Mouse (Mus musculus): ENCODE results near the gene Slc34a3. TPM values are rescaled to one million over a fixed set of nuclear protein-coding genes. Genes with fewer than 3 reads are reported as not detected.

Gene Slc34a3
- total and polyA plus RNA-seq, 3 experiments = not detected

DNA sequence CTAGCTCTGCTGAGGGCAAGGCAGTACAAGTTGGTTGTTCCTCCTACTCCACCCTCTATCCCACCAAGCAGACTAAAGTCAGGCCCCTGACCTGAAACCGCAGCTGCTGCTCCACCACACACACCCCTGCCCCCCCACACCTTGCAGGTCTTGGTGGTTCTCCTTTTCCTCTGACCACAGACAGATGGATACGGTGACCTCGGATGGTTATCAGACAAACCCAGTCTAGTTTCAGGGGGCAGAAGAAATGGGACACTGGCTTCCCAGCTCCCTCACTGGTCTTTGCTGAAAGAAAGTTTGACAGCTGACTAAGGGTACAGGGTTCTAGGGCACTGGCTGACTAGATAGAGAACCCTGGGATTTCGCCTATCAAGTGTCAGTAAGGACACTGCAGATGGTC, 743 bp downstream of the Slc34a3 start:
- Histone ChIP-seq H3K9ac (ENCODE audit: insufficient read depth, low read depth) (no peak overlapping the region), H3K9me3 (replicated peaks; ENCODE audit: low read length) (no peaks in the 10 kb centered on the region), H3K4me3 (replicated peaks in 1 of 3; ENCODE audit: low read depth in 2 of 3, low read length in 2 of 3, poor library complexity in 1 of 3) (no peak overlapping the region), H3K27ac (ENCODE audit: insufficient read depth, low read depth) (no peak overlapping the region), H3K4me2 (ENCODE audit: insufficient read depth, low read depth, poor library complexity, severe bottlenecking) (no peak overlapping the region), H3K27me3 (replicated peaks) (peaks cover 93% of the 10 kb centered on the region), H3K4me1 (ENCODE audit: control insufficient read depth in 1 of 2, insufficient read depth in 2 of 2) (peaks cover 4 to 10% of the 10 kb centered on the region in 2 experiments), H3K79me2 (replicated peaks; ENCODE audit: control insufficient read depth, extremely low read depth, insufficient read depth, poor library complexity, severe bottlenecking) (no peaks in the 10 kb centered on the region), H3K36me3 (replicated peaks in 1 of 2; ENCODE audit: control insufficient read depth in 1 of 2, insufficient read depth in 1 of 2, low read length in 1 of 2) (no peaks in the 10 kb centered on the region)
- TF ChIP-seq RCOR1 (conservative IDR thresholded peaks at IDR 0.05; ENCODE audit: low read depth, low read length) (no peak), RAD21 (IDR thresholded peaks at IDR 0.05; ENCODE audit: low read depth, low read length) (no peak), CTCF (conservative IDR thresholded peaks at IDR 0.05 in 1 of 2, IDR thresholded peaks at IDR 0.05 in 1 of 2; ENCODE audit: low read depth in 2 of 2, low read length in 2 of 2) (no peak), SIN3A (IDR thresholded peaks at IDR 0.05; ENCODE audit: low read length) (no peak), TBP (conservative IDR thresholded peaks at IDR 0.05; ENCODE audit: low read depth, low read length) (no peak), TCF12 (IDR thresholded peaks at IDR 0.05; ENCODE audit: low read depth, low read length) (no peak), GABPA (IDR thresholded peaks at IDR 0.05; ENCODE audit: insufficient replicate concordance, low read depth, low read length) (no peak), SMC3 (IDR thresholded peaks at IDR 0.05; ENCODE audit: low read depth, low read length) (no peak), ZC3H11A (IDR thresholded peaks at IDR 0.05; ENCODE audit: low read depth, low read length) (no peak)
- dilution Hi-C loops (cut with MboI; ENCODE audit: extremely low pct_ligation_motif_present, extremely low pct_unique_long_range_greater_than_20kb, low sequenced_read_pairs) (no loop called here), in situ Hi-C loops (cut with MboI; ENCODE audit: low pct_ligation_motif_present, low pct_unique_long_range_greater_than_20kb, low sequenced_read_pairs) (no loop called here)
- no peak for DNase-seq (ENCODE audit: extremely low read depth)

DNA sequence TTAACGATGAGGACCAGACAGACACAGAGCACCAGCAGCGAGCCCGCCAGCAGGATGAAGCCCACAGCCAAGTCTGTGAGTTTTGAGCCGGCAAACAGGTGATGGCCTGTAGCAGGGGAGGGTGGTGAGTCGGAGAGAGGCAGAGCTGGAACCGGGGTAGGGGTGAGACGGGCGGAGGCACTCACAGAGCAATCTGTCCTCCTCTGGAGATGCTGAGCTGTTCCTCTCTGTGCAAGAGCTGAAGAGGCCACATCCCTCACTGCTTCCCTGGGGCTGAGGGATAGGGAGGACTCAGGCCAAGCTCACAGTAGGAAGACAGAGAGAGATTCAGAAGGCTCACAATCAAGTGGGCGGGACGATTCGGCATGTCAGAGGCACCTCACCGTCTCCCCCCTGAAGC, 3.1 kb downstream of the Slc34a3 start:
- H3K4me2 ChIP-seq (ENCODE audit: insufficient read depth, low read depth, poor library complexity, severe bottlenecking) = no peak overlapping the region
- no peak overlapping the region for H3K4me3 ChIP-seq (replicated peaks in 1 of 3; ENCODE audit: low read depth in 2 of 3, low read length in 2 of 3, poor library complexity in 1 of 3)
- no peak overlapping the region for H3K9ac ChIP-seq (ENCODE audit: insufficient read depth, low read depth)
- H3K27ac ChIP-seq (ENCODE audit: insufficient read depth, low read depth) = no peak overlapping the region
- H3K4me1 ChIP-seq (ENCODE audit: control insufficient read depth in 1 of 2, insufficient read depth in 2 of 2) = peaks cover 6 to 21% of the 10 kb centered on the region in 2 experiments
- no peaks in the 10 kb centered on the region for H3K9me3 ChIP-seq (replicated peaks; ENCODE audit: low read length)
- no peak for DNase-seq (ENCODE audit: extremely low read depth)
- peaks cover 70% of the 10 kb centered on the region for H3K27me3 ChIP-seq (replicated peaks)
- no peaks in the 10 kb centered on the region for H3K79me2 ChIP-seq (replicated peaks; ENCODE audit: control insufficient read depth, extremely low read depth, insufficient read depth, poor library complexity, severe bottlenecking)
- no peak for TF ChIP-seq POLR2A (IDR thresholded peaks at IDR 0.05; ENCODE audit: low read depth, low read length)
- no peak for TF ChIP-seq CHD1 (IDR thresholded peaks at IDR 0.05; ENCODE audit: low read depth, low read length)
- TF ChIP-seq USF1 (IDR thresholded peaks at IDR 0.05; ENCODE audit: low read depth, low read length) = no peak
- TF ChIP-seq UBTF (IDR thresholded peaks at IDR 0.05; ENCODE audit: low read depth, low read length) = no peak
- no peak for TF ChIP-seq E2F4 (IDR thresholded peaks at IDR 0.05; ENCODE audit: insufficient replicate concordance, low read depth, low read length)
- no peak for TF ChIP-seq CTCF (conservative IDR thresholded peaks at IDR 0.05 in 1 of 2, IDR thresholded peaks at IDR 0.05 in 1 of 2; ENCODE audit: low read depth in 2 of 2, low read length in 2 of 2)
- TF ChIP-seq USF2 (conservative IDR thresholded peaks at IDR 0.05; ENCODE audit: low read depth, low read length) = no peak
- H3K36me3 ChIP-seq (replicated peaks in 1 of 2; ENCODE audit: control insufficient read depth in 1 of 2, insufficient read depth in 1 of 2, low read length in 1 of 2) = no peaks in the 10 kb centered on the region
- dilution Hi-C loops (cut with MboI; ENCODE audit: extremely low pct_ligation_motif_present, extremely low pct_unique_long_range_greater_than_20kb, low sequenced_read_pairs) (no loop called here), in situ Hi-C loops (cut with MboI; ENCODE audit: low pct_ligation_motif_present, low pct_unique_long_range_greater_than_20kb, low sequenced_read_pairs) (no loop called here)

DNA sequence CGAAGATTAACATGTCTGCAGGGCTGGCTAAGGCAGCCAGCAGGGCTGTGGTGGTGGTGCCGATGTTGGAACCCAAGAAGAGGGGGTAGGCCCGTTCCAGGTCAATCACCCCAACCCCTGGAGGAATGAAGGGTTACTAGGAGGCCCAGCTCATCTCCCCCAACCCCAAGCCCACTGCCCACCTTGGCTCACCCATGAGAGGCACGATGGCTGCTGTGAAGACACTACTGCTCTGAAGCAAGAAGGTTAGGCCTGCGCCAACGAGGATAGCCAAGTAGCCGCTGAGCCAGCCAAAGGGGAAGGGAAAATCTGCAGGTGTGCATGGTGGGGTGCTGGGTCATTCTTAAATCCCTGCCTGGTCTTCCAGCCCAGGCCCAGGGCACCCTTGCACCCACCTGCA, 3.6 kb downstream of the Slc34a3 start:
- DNase-seq (ENCODE audit: extremely low read depth) = no peak
- Histone ChIP-seq H3K4me3 (replicated peaks in 1 of 3; ENCODE audit: low read depth in 2 of 3, low read length in 2 of 3, poor library complexity in 1 of 3) (no peak overlapping the region), H3K79me2 (replicated peaks; ENCODE audit: control insufficient read depth, extremely low read depth, insufficient read depth, poor library complexity, severe bottlenecking) (no peaks in the 10 kb centered on the region), H3K36me3 (replicated peaks in 1 of 2; ENCODE audit: control insufficient read depth in 1 of 2, insufficient read depth in 1 of 2, low read length in 1 of 2) (no peaks in the 10 kb centered on the region), H3K4me1 (ENCODE audit: control insufficient read depth in 1 of 2, insufficient read depth in 2 of 2) (peaks cover 4 to 25% of the 10 kb centered on the region in 2 experiments; a peak in 3 of 4 replicates), H3K27me3 (replicated peaks) (peaks cover 65% of the 10 kb centered on the region), H3K4me2 (ENCODE audit: insufficient read depth, low read depth, poor library complexity, severe bottlenecking) (no peak overlapping the region), H3K9me3 (replicated peaks; ENCODE audit: low read length) (no peaks in the 10 kb centered on the region), H3K27ac (ENCODE audit: insufficient read depth, low read depth) (no peak overlapping the region), H3K9ac (ENCODE audit: insufficient read depth, low read depth) (no peak overlapping the region)
- in situ Hi-C loops (cut with MboI; ENCODE audit: low pct_ligation_motif_present, low pct_unique_long_range_greater_than_20kb, low sequenced_read_pairs) (no loop called here), dilution Hi-C loops (cut with MboI; ENCODE audit: extremely low pct_ligation_motif_present, extremely low pct_unique_long_range_greater_than_20kb, low sequenced_read_pairs) (no loop called here)
- TF ChIP-seq SIN3A (IDR thresholded peaks at IDR 0.05; ENCODE audit: low read length) (no peak), E2F4 (IDR thresholded peaks at IDR 0.05; ENCODE audit: insufficient replicate concordance, low read depth, low read length) (no peak), MAZ (IDR thresholded peaks at IDR 0.05; ENCODE audit: low read depth, low read length) (no peak), IRF4 (IDR thresholded peaks at IDR 0.05; ENCODE audit: low read depth, low read length) (no peak), POLR2A (IDR thresholded peaks at IDR 0.05; ENCODE audit: low read depth, low read length) (no peak), GABPA (IDR thresholded peaks at IDR 0.05; ENCODE audit: insufficient replicate concordance, low read depth, low read length) (no peak), CHD1 (IDR thresholded peaks at IDR 0.05; ENCODE audit: low read depth, low read length) (no peak), ETS1 (conservative IDR thresholded peaks at IDR 0.05; ENCODE audit: low read depth, low read length) (no peak), NRF1 (IDR thresholded peaks at IDR 0.05; ENCODE audit: low read depth, low read length) (no peak), UBTF (IDR thresholded peaks at IDR 0.05; ENCODE audit: low read depth, low read length) (no peak), RCOR1 (conservative IDR thresholded peaks at IDR 0.05; ENCODE audit: low read depth, low read length) (no peak), ZMIZ1 (IDR thresholded peaks at IDR 0.05; ENCODE audit: low read depth, low read length) (no peak), EP300 (IDR thresholded peaks at IDR 0.05; ENCODE audit: low read length) (no peak), MYC (IDR thresholded peaks at IDR 0.05; ENCODE audit: low read depth, low read length) (no peak), JUND (conservative IDR thresholded peaks at IDR 0.05; ENCODE audit: low read depth, low read length) (no peak)

Measured in CH12.LX (cell line).